Mouse (Mus musculus) myocyte (in vitro differentiated cells): ENCODE data around the gene Kcna7. TPM values are rescaled to one million over a fixed set of nuclear protein-coding genes. Genes with fewer than 3 reads are reported as not detected.

Source experiments
- H3K27me3 ChIP-seq: one replicate; pipeline ENCODE4 v1.6.1; 2011; ENCODE audit not compliant: control insufficient read depth, insufficient read depth, insufficient read length
- H3K36me3 ChIP-seq: one replicate; pipeline ENCODE4 v1.6.1; 2011; ENCODE audit not compliant: control insufficient read depth, insufficient read depth
- H3K4me2 ChIP-seq: one replicate; pipeline ENCODE4 v1.6.1; 2011; ENCODE audit warnings: low read depth, control low read depth
- H3K4me3 ChIP-seq: one replicate; pipeline ENCODE4 v1.5.1; 2011; ENCODE audit warnings: mild to moderate bottlenecking, control low read depth, moderate library complexity
- H3K79me2 ChIP-seq: one replicate; pipeline ENCODE4 v1.6.1; 2011; ENCODE audit not compliant: control insufficient read depth, insufficient read depth
- H3ac ChIP-seq: one replicate; pipeline ENCODE4 v1.6.1; 2011; ENCODE audit not compliant: control insufficient read depth, insufficient read length
- CEBPB ChIP-seq: IDR thresholded peaks from 2 replicates; pipeline ENCODE4 v1.6.1; 2011; ENCODE audit warnings: mild to moderate bottlenecking, moderate library complexity; ENCODE audit not compliant: poor library complexity, insufficient read depth, severe bottlenecking
- E2F4 ChIP-seq: IDR thresholded peaks from one replicate; pipeline ENCODE4 v1.6.1; 2011; ENCODE audit warnings: mild to moderate bottlenecking, control low read depth, moderate library complexity; ENCODE audit not compliant: insufficient read depth
- MAX ChIP-seq: IDR thresholded peaks from one replicate; pipeline ENCODE4 v1.6.1; 2011; ENCODE audit warnings: low read depth, mild to moderate bottlenecking, control low read depth
- MYOD1 ChIP-seq, 3 experiments: IDR thresholded peaks; one replicate each; pipeline ENCODE4 v1.6.1; 2011; ENCODE audit warnings: control low read depth in 2 of 3, low read depth in 2 of 3, mild to moderate bottlenecking in 2 of 3, moderate library complexity in 1 of 3; ENCODE audit not compliant: insufficient read length in 2 of 3, control insufficient read depth in 1 of 3
- MYOG ChIP-seq, 3 experiments: IDR thresholded peaks; one replicate each; pipeline ENCODE4 v1.6.1; 2011; ENCODE audit warnings: control low read depth in 2 of 3, low read depth in 2 of 3, mild to moderate bottlenecking in 2 of 3; ENCODE audit not compliant: insufficient read length in 2 of 3, control insufficient read depth in 1 of 3, insufficient read depth in 1 of 3
- POLR2A ChIP-seq: IDR thresholded peaks from one replicate; pipeline ENCODE4 v1.6.1; 2011; ENCODE audit warnings: low read depth, mild to moderate bottlenecking, control low read depth, moderate library complexity; ENCODE audit not compliant: insufficient read length
- POLR2AphosphoS2 ChIP-seq: IDR thresholded peaks from one replicate; pipeline ENCODE4 v1.6.1; 2011; ENCODE audit warnings: low read depth, control low read depth; ENCODE audit not compliant: insufficient read length
- SRF ChIP-seq: IDR thresholded peaks from one replicate; pipeline ENCODE4 v1.6.1; 2011; ENCODE audit warnings: low read depth; ENCODE audit not compliant: control insufficient read depth, insufficient read length
- TCF12 ChIP-seq: IDR thresholded peaks from one replicate; pipeline ENCODE4 v1.6.1; 2011; ENCODE audit warnings: mild to moderate bottlenecking, control low read depth; ENCODE audit not compliant: poor library complexity, insufficient read depth, severe bottlenecking
- TCF3 ChIP-seq: IDR thresholded peaks from one replicate; pipeline ENCODE4 v1.6.1; 2011; ENCODE audit warnings: low read depth, control low read depth; ENCODE audit not compliant: insufficient read length
- USF1 ChIP-seq: IDR thresholded peaks from one replicate; pipeline ENCODE4 v1.6.1; 2011; ENCODE audit warnings: low read depth, mild to moderate bottlenecking, control low read depth, moderate library complexity
- polyA plus RNA-seq: library from polyadenylated mRNA; unstranded; fragments of >200 nt; fragmentation: generic; extraction: Trizol; gene quantifications from one replicate; pipeline ENCODE4 v1.2.1, GENCODE M21; 2012; ENCODE audit warnings: missing spikeins

Kcna7 gene
- polyA plus RNA-seq, 1 experiment: 0.65 TPM

DNA sequence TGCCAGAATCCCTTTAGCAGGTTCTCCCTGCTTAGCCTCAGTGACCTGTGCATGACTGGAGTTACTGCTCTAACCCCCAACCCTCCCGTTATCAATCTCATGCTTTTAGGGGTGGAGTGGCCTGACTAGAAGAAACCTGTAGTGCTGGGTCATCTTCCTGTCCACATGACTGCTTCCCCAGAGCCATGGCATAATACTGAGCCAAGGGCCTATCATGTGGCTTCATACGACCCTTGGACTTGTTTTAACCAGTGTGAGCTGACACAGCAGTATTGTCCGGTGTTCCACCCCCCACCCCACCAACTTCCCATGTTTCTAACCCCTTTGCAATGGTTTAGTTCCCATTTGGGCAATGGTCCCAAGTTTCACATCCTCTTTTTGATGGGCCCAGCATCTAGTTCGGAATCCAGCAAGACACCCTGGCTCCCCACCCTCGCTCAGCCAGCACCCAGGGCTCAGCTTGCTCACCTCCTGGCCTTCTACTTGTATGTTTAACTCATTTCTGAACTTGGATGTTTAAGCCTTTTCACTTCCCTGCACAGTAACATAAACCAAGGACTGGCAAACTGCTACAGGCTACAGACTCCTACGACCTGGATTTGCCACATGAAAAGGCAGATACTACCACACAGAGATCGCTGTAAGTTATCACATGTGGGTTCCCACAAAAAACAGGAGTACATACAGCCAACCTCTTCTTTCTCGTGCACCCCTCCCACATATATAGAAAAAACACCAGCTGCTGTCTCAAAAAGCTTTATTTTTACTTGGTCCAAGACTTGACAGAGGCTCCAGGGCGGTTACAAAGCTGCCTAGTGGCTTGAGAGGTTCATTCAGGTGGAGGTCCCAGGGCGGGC is 52.0 kb downstream of the Kcna7 start:
- TF ChIP-seq USF1 (peak; percentile 39), POLR2AphosphoS2 (peak; percentile 99), E2F4 (no peak), MYOG (IDR thresholded peaks at IDR 0.05; ENCODE audit: control insufficient read depth in 1 of 3, insufficient read depth in 1 of 3, insufficient read length in 2 of 3, low read depth in 2 of 3) (no peak), POLR2A (peak; percentile 80), MAX (no peak)
- Histone ChIP-seq H3ac (peak overlapping the region; percentile 18), H3K4me3 (peak overlapping the region; percentile 99), H3K27me3 (no peaks in the 10 kb centered on the region), H3K36me3 (peaks cover 37% of the 10 kb centered on the region), H3K79me2 (peaks cover 29% of the 10 kb centered on the region), H3K4me2 (peak overlapping the region; percentile 96)

DNA sequence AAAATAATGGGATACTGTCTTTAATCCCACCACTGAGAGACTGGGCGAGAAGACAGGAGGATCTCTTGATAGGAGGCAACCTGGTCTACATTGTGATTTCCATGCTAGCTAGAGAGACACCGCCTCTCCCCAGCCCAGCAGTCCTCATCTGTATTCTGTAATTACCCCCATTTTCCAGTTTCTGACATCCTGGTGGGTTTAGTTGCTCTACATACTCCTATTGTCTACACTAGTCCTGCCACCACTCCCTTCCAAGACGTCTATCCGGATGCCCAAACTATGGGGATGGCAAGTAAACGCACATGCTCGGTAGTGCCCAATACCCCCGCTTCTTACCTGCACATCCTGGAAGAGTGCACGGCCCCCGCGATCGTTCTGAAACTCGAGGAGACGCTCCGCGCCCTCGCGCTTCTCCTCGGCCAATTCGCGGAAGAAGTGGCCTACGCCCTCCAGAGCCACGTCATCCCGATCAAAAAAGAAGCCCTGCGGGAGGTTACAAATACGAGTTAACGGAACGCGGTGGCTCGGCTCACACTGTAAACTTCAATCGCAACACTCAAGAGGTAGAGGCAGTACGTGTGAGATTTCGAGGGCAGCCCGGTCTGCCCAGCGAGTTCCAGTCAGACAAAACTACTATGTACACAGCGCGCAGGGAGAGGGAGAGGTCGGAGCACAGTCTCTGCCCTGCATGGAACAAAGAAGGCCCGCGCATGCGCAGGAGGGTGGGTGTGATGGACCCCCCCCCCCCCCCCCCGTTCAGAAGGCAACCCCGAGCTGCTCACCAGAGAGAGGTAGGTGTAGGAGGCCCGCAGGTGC is 53.5 kb downstream of the Kcna7 start:
- H3K36me3 ChIP-seq: peaks cover 35% of the 10 kb centered on the region
- H3ac ChIP-seq: peak overlapping the region; percentile 61
- TF ChIP-seq E2F4: no peak
- TF ChIP-seq POLR2AphosphoS2: peak; percentile 65
- no peak for TF ChIP-seq TCF12
- no peak for TF ChIP-seq MAX
- no peak for TF ChIP-seq SRF
- no peak for TF ChIP-seq USF1
- TF ChIP-seq TCF3: no peak
- no peak for TF ChIP-seq CEBPB
- peak; percentile 34 for TF ChIP-seq POLR2A
- no peak for TF ChIP-seq MYOD1 (IDR thresholded peaks at IDR 0.05; ENCODE audit: control insufficient read depth in 1 of 3, insufficient read length in 2 of 3, low read depth in 2 of 3)
- no peaks in the 10 kb centered on the region for H3K27me3 ChIP-seq
- peaks cover 33% of the 10 kb centered on the region for H3K79me2 ChIP-seq
- H3K4me2 ChIP-seq: peak overlapping the region; percentile 96
- H3K4me3 ChIP-seq: peak overlapping the region; percentile 99

Other genes starting within 250 kb of the Kcna7 start
- 3.6 TPM for gene Slc17a7, start 241.7 kb upstream of the Kcna7 start, polyA plus RNA-seq
- 0.04 TPM for gene Gfy, start 226.1 kb upstream of the Kcna7 start, polyA plus RNA-seq
- gene Pth2, start 224.7 kb upstream of the Kcna7 start, polyA plus RNA-seq: not detected
- 2.2 TPM for gene Ccdc155, start 200.8 kb upstream of the Kcna7 start, polyA plus RNA-seq
- gene Dkkl1, start 193.5 kb upstream of the Kcna7 start, polyA plus RNA-seq: 0.08 TPM
- gene Tead2, start 189.9 kb upstream of the Kcna7 start, polyA plus RNA-seq: 93.3 TPM
- gene Cd37, start 166.5 kb upstream of the Kcna7 start, polyA plus RNA-seq: 0.18 TPM
- gene Slc6a16, start 164.6 kb upstream of the Kcna7 start, polyA plus RNA-seq: not detected
- gene Slc6a21, start 128.1 kb upstream of the Kcna7 start, polyA plus RNA-seq: not detected
- 27.3 TPM for gene Trpm4, start 71.9 kb upstream of the Kcna7 start, polyA plus RNA-seq
- 173 TPM for gene Hrc, start 70.4 kb upstream of the Kcna7 start, polyA plus RNA-seq
- 6.6 TPM for gene Ppfia3, start 38.6 kb upstream of the Kcna7 start, polyA plus RNA-seq
- gene Lin7b, start 35.1 kb upstream of the Kcna7 start, polyA plus RNA-seq: 2.4 TPM
- gene Snrnp70, start 9.9 kb upstream of the Kcna7 start, polyA plus RNA-seq: 189 TPM
- gene Ntf5, start 8.0 kb downstream of the Kcna7 start, polyA plus RNA-seq: 1.9 TPM
- gene Lhb, start 15.2 kb downstream of the Kcna7 start, polyA plus RNA-seq: 0.07 TPM
- gene Gys1, start 29.2 kb downstream of the Kcna7 start, polyA plus RNA-seq: 125 TPM
- 118 TPM for gene Ruvbl2, start 32.4 kb downstream of the Kcna7 start, polyA plus RNA-seq
- gene Ftl1, start 54.2 kb downstream of the Kcna7 start, polyA plus RNA-seq: 2,413 TPM
- 249 TPM for gene Bax, start 61.2 kb downstream of the Kcna7 start, polyA plus RNA-seq
- gene Tulp2, start 76.2 kb downstream of the Kcna7 start, polyA plus RNA-seq: 0.06 TPM
- gene Gm45808, start 81.2 kb downstream of the Kcna7 start, polyA plus RNA-seq: not detected
- 0.13 TPM for gene Dhdh, start 83.2 kb downstream of the Kcna7 start, polyA plus RNA-seq
- gene Nucb1, start 104.8 kb downstream of the Kcna7 start, polyA plus RNA-seq: 135 TPM
- gene Ppp1r15a, start 120.6 kb downstream of the Kcna7 start, polyA plus RNA-seq: 306 TPM
- gene Plekha4, start 120.7 kb downstream of the Kcna7 start, polyA plus RNA-seq: 2.6 TPM
- 1.9 TPM for gene Hsd17b14, start 149.2 kb downstream of the Kcna7 start, polyA plus RNA-seq
- gene Bcat2, start 164.5 kb downstream of the Kcna7 start, polyA plus RNA-seq: 54.1 TPM
- 486 TPM for gene Fgf21, start 209.8 kb downstream of the Kcna7 start, polyA plus RNA-seq
- gene Fut1, start 211.6 kb downstream of the Kcna7 start, polyA plus RNA-seq: 3.8 TPM
- gene Izumo1, start 216.2 kb downstream of the Kcna7 start, polyA plus RNA-seq: not detected
- gene Rasip1, start 221.8 kb downstream of the Kcna7 start, polyA plus RNA-seq: 0.40 TPM
- gene Mamstr, start 234.3 kb downstream of the Kcna7 start, polyA plus RNA-seq: 12.5 TPM